Mouse (Mus musculus) MEL (cell line): ENCODE results near the gene Cc2d1a. TPM values are rescaled to one million over a fixed set of nuclear protein-coding genes. Genes with fewer than 3 reads are reported as not detected.

Experiments
- DNase-seq: peaks from one replicate; pipeline ENCODE4 v3.0.0; 2011; ENCODE audit warnings: low read depth, low spot score
- H3K27ac ChIP-seq: 2 replicates; pipeline ENCODE4 v1.5.1; 2012; ENCODE audit warnings: low read depth, mild to moderate bottlenecking, control low read depth, low read length, moderate library complexity; ENCODE audit not compliant: control insufficient read depth
- H3K27me3 ChIP-seq, 2 experiments: fragments of 150-350 bp in 1 of 2; sonication (generic) in 1 of 2; 2 replicates each; pipeline ENCODE4 v1.6.1; 2012; ENCODE audit warnings: low read length in 2 of 2, mild to moderate bottlenecking in 2 of 2, improper control_type of control experiment in 1 of 2, moderate library complexity in 1 of 2; ENCODE audit not compliant: insufficient read depth in 2 of 2, control insufficient read depth in 1 of 2
- H3K36me3 ChIP-seq, 2 experiments: 2 replicates each; pipeline ENCODE4 v1.6.1; 2012 to 2014; ENCODE audit warnings: low read length in 2 of 2, improper control_type of control experiment in 1 of 2, inconsistent platforms in 1 of 2, mild to moderate bottlenecking in 1 of 2; ENCODE audit not compliant: insufficient read depth in 2 of 2, control insufficient read depth in 1 of 2
- H3K4me1 ChIP-seq, 2 experiments: fragments of 150-350 bp in 1 of 2; sonication (generic) in 1 of 2; 2 replicates each; pipeline ENCODE4 v1.6.1; 2012; ENCODE audit warnings: low read length in 2 of 2, improper control_type of control experiment in 1 of 2, mild to moderate bottlenecking in 1 of 2; ENCODE audit not compliant: insufficient read depth in 2 of 2, control insufficient read depth in 1 of 2
- H3K4me3 ChIP-seq, 2 experiments: fragments of 150-350 bp in 1 of 2; sonication (generic) in 1 of 2; 2 replicates each; pipeline ENCODE4 v1.5.1; 2012; ENCODE audit warnings: low read depth in 2 of 2, low read length in 2 of 2, mild to moderate bottlenecking in 2 of 2, moderate library complexity in 2 of 2, control low read depth in 1 of 2, improper control_type of control experiment in 1 of 2; ENCODE audit not compliant: control insufficient read depth in 1 of 2, insufficient read depth in 1 of 2
- H3K79me2 ChIP-seq: 2 replicates; pipeline ENCODE4 v1.6.1; 2012; ENCODE audit warnings: mild to moderate bottlenecking, low read length, moderate library complexity; ENCODE audit not compliant: control insufficient read depth, poor library complexity, insufficient read depth
- H3K9ac ChIP-seq: 2 replicates; pipeline ENCODE4 v1.6.1; 2012; ENCODE audit warnings: low read depth, mild to moderate bottlenecking, control low read depth, low read length, moderate library complexity; ENCODE audit not compliant: control insufficient read depth, poor library complexity, severe bottlenecking
- H3K9me3 ChIP-seq: fragments of 150-350 bp; sonication (generic); replicated peaks from 2 replicates; pipeline ENCODE4 v1.6.1; 2012; ENCODE audit warnings: mild to moderate bottlenecking, low read length, improper control_type of control experiment, moderate library complexity; ENCODE audit not compliant: insufficient read depth
- CTCF ChIP-seq, 3 experiments: IDR thresholded peaks in 2 of 3; conservative IDR thresholded peaks in 1 of 3; 2 replicates each; pipeline ENCODE4 v1.5.1; 2011 to 2012; ENCODE audit warnings: low read length in 3 of 3, low read depth in 2 of 3, mild to moderate bottlenecking in 2 of 3, improper control_type of control experiment in 1 of 3, inconsistent platforms in 1 of 3, mixed read lengths in 1 of 3, moderate library complexity in 1 of 3; ENCODE audit not compliant: control insufficient read depth in 1 of 3, insufficient read depth in 1 of 3, poor library complexity in 1 of 3, severe bottlenecking in 1 of 3
- E2F4 ChIP-seq: IDR thresholded peaks from 2 replicates; pipeline ENCODE4 v1.6.1; 2011; ENCODE audit warnings: low read depth, low read length, improper control_type of control experiment, borderline replicate concordance
- ELF1 ChIP-seq: IDR thresholded peaks from 2 replicates; pipeline ENCODE4 v1.6.1; 2014; ENCODE audit warnings: low read depth, mild to moderate bottlenecking, inconsistent platforms, low read length, improper control_type of control experiment, moderate library complexity
- EP300 ChIP-seq, 2 experiments: IDR thresholded peaks; 2 replicates each; pipeline ENCODE4 v1.6.1; 2011; ENCODE audit warnings: improper control_type of control experiment in 2 of 2, low read length in 2 of 2, low read depth in 1 of 2, mild to moderate bottlenecking in 1 of 2
- ETS1 ChIP-seq: IDR thresholded peaks from 2 replicates; pipeline ENCODE4 v1.6.1; 2012; ENCODE audit warnings: low read depth, mild to moderate bottlenecking, inconsistent platforms, low read length, improper control_type of control experiment, moderate library complexity
- GATA1 ChIP-seq: IDR thresholded peaks from 2 replicates; pipeline ENCODE4 v1.6.1; 2011; ENCODE audit warnings: low read depth, low read length, improper control_type of control experiment
- KAT2A ChIP-seq: conservative IDR thresholded peaks from 2 replicates; pipeline ENCODE4 v1.6.1; 2012; ENCODE audit warnings: low read depth, low read length, improper control_type of control experiment, inconsistent platforms
- MAFK ChIP-seq: IDR thresholded peaks from 2 replicates; pipeline ENCODE4 v1.6.1; 2011; ENCODE audit warnings: low read depth, mild to moderate bottlenecking, low read length, improper control_type of control experiment, borderline replicate concordance
- MEF2A ChIP-seq: IDR thresholded peaks from 2 replicates; pipeline ENCODE4 v1.6.1; 2014; ENCODE audit warnings: low read depth, mild to moderate bottlenecking, inconsistent platforms, low read length, improper control_type of control experiment; ENCODE audit not compliant: poor library complexity, insufficient replicate concordance, severe bottlenecking; ENCODE audit errors: extremely low read depth
- MXI1 ChIP-seq: IDR thresholded peaks from 2 replicates; pipeline ENCODE4 v1.6.1; 2011; ENCODE audit warnings: mild to moderate bottlenecking, low read depth, low read length, improper control_type of control experiment
- POLR2A ChIP-seq, 2 experiments: IDR thresholded peaks; 2 replicates each; pipeline ENCODE4 v1.6.1; 2011 to 2012; ENCODE audit warnings: low read length in 2 of 2, mild to moderate bottlenecking in 2 of 2, control low read depth in 1 of 2, improper control_type of control experiment in 1 of 2, low read depth in 1 of 2, moderate library complexity in 1 of 2; ENCODE audit not compliant: control insufficient read depth in 1 of 2, insufficient read depth in 1 of 2, poor library complexity in 1 of 2
- POLR2AphosphoS5 ChIP-seq: IDR thresholded peaks from 2 replicates; pipeline ENCODE4 v1.6.1; 2012; ENCODE audit warnings: low read depth, borderline replicate concordance, mild to moderate bottlenecking, inconsistent platforms, low read length, moderate library complexity, mixed read lengths
- RAD21 ChIP-seq: IDR thresholded peaks from 2 replicates; pipeline ENCODE4 v1.6.1; 2011; ENCODE audit warnings: mild to moderate bottlenecking, low read depth, low read length, improper control_type of control experiment
- RCOR1 ChIP-seq: IDR thresholded peaks from 2 replicates; pipeline ENCODE4 v1.6.1; 2012; ENCODE audit warnings: low read depth, mild to moderate bottlenecking, inconsistent platforms, low read length, improper control_type of control experiment
- SMC3 ChIP-seq: IDR thresholded peaks from 2 replicates; pipeline ENCODE4 v1.6.1; 2011; ENCODE audit warnings: low read depth, low read length, improper control_type of control experiment
- TAL1 ChIP-seq: IDR thresholded peaks from 2 replicates; pipeline ENCODE4 v1.6.1; 2012; ENCODE audit warnings: mild to moderate bottlenecking, inconsistent platforms, low read length, moderate library complexity, mixed read lengths
- TBP ChIP-seq: IDR thresholded peaks from 2 replicates; pipeline ENCODE4 v1.8.0; 2011; ENCODE audit warnings: low read depth, low read length, improper control_type of control experiment
- ZC3H11A ChIP-seq: IDR thresholded peaks from 2 replicates; pipeline ENCODE4 v1.6.1; 2012; ENCODE audit warnings: low read depth, mild to moderate bottlenecking, inconsistent platforms, low read length, improper control_type of control experiment
- ZMIZ1 ChIP-seq: IDR thresholded peaks from 2 replicates; pipeline ENCODE4 v1.6.1; 2012; ENCODE audit warnings: low read depth, mild to moderate bottlenecking, inconsistent platforms, low read length, improper control_type of control experiment, moderate library complexity
- ZNF384 ChIP-seq: IDR thresholded peaks from 2 replicates; pipeline ENCODE4 v1.6.1; 2012; ENCODE audit warnings: low read depth, mild to moderate bottlenecking, inconsistent platforms, low read length, improper control_type of control experiment
- polyA plus RNA-seq, 2 experiments: library from polyadenylated mRNA; stranded (reverse) in 1 of 2; unstranded in 1 of 2; fragments of >175 nt in 1 of 2; fragments of >200 nt in 1 of 2; gene quantifications; 2 replicates each; pipeline versions ENCODE4 v1.2.1 to v1.2.4; 2012; ENCODE audit warnings: low replicate concordance in 2 of 2, low read depth in 1 of 2; ENCODE audit not compliant: insufficient read length in 2 of 2, insufficient read depth in 1 of 2, missing spikeins in 1 of 2
- total RNA-seq: library from RNA; depleted of rRNA; stranded (reverse); fragments of 300-350 nt; gene quantifications from 2 replicates; pipeline ENCODE4 v1.2.3, GENCODE M21; 2012

Cc2d1a gene
- total and polyA plus RNA-seq, 3 experiments: 9.1 to 18.7 TPM; not detected in 1

- no peak for DNase-seq
Measured at GRCm38 (mm10) chr8:84173861-84174260, 26.1 kb upstream of the Cc2d1a start.

GRCm38 (mm10) chr8:84170096-84170495 lies 22.4 kb upstream of the Cc2d1a start:
- no peaks in the 10 kb centered on the region for H3K9me3 ChIP-seq
- no peak for TF ChIP-seq TBP
- no peak for TF ChIP-seq POLR2A (IDR thresholded peaks at IDR 0.05; ENCODE audit: control insufficient read depth in 1 of 2, insufficient read depth in 1 of 2, low read depth in 1 of 2, low read length in 2 of 2, poor library complexity in 1 of 2)
- no peaks in the 10 kb centered on the region for H3K27me3 ChIP-seq
- no peaks in the 10 kb centered on the region; a peak in 1 of 4 replicates for H3K36me3 ChIP-seq
- H3K27ac ChIP-seq: no peak overlapping the region
- no peak overlapping the region for H3K9ac ChIP-seq
- H3K79me2 ChIP-seq: no peaks in the 10 kb centered on the region
- H3K4me1 ChIP-seq: no peaks in the 10 kb centered on the region
- DNase-seq: no peak
- no peak overlapping the region for H3K4me3 ChIP-seq

More at GRCm38 (mm10) chr8:84173861-84174260, 26.1 kb upstream of the Cc2d1a start:
- H3K4me1 ChIP-seq: no peaks in the 10 kb centered on the region
- no peaks in the 10 kb centered on the region for H3K27me3 ChIP-seq
- H3K79me2 ChIP-seq: no peaks in the 10 kb centered on the region
- no peak overlapping the region for H3K27ac ChIP-seq
- H3K9me3 ChIP-seq: no peaks in the 10 kb centered on the region
- no peak overlapping the region for H3K4me3 ChIP-seq
- H3K36me3 ChIP-seq: no peaks in the 10 kb centered on the region; a peak in 1 of 4 replicates
- no peak overlapping the region for H3K9ac ChIP-seq
- TF ChIP-seq POLR2AphosphoS5 (no peak), MXI1 (no peak), RCOR1 (no peak), ZMIZ1 (no peak), EP300 (IDR thresholded peaks at IDR 0.05; ENCODE audit: low read depth in 1 of 2, low read length in 2 of 2) (no peak), ELF1 (no peak), MAFK (no peak), RAD21 (peak; percentile 23), ZC3H11A (no peak), ZNF384 (no peak), GATA1 (no peak), CTCF (IDR thresholded peaks at IDR 0.05 in 2 of 3, conservative IDR thresholded peaks at IDR 0.05 in 1 of 3; ENCODE audit: control insufficient read depth in 1 of 3, insufficient read depth in 1 of 3, low read depth in 2 of 3, low read length in 3 of 3, poor library complexity in 1 of 3, severe bottlenecking in 1 of 3) (peak in 2 of 3 experiments; percentile 45 to 56; a peak in 5 of 6 replicates), KAT2A (no peak), TAL1 (no peak), TBP (no peak), SMC3 (peak; percentile 56), MEF2A (no peak), ETS1 (no peak), E2F4 (no peak)
